Mouse (Mus musculus) midbrain, embryonic 16.5 days (tissue): ENCODE data around the gene Vmn2r7. TPM values are rescaled to one million over a fixed set of nuclear protein-coding genes. Genes with fewer than 3 reads are reported as not detected.
"Not testable (repeated sequence)": the region's sequence is repeated elsewhere in the genome, so short reads cannot be mapped to it uniquely, and the experiment has no call there.

Experiments used
- ATAC-seq: fragments of 200-750 bp; cut with Nextera tagmentation; 2 replicates; pipeline ENCODE4 v1.8.0; 2017; ENCODE audit warnings: moderate TSS enrichment
- H3K27ac ChIP-seq: fragments of 300-500 bp; sonication (generic); 2 replicates; pipeline ENCODE4 v1.5.1; 2014; ENCODE audit warnings: mild to moderate bottlenecking, low read length, mixed read lengths
- H3K27me3 ChIP-seq: fragments of 300-500 bp; sonication (generic); 2 replicates; pipeline ENCODE4 v1.6.1; 2014; ENCODE audit warnings: low read depth, low read length, mixed read lengths; ENCODE audit not compliant: control insufficient read depth, insufficient read depth
- H3K36me3 ChIP-seq: fragments of 300-500 bp; sonication (generic); 2 replicates; pipeline ENCODE4 v1.6.1; 2014; ENCODE audit warnings: mild to moderate bottlenecking, low read length, moderate library complexity, mixed read lengths; ENCODE audit not compliant: control insufficient read depth, insufficient read depth
- H3K4me1 ChIP-seq: fragments of 300-500 bp; sonication (generic); 2 replicates; pipeline ENCODE4 v1.6.1; 2014; ENCODE audit warnings: mild to moderate bottlenecking, low read length, mixed read lengths; ENCODE audit not compliant: control insufficient read depth, insufficient read depth
- H3K4me2 ChIP-seq: fragments of 300-500 bp; sonication (generic); 2 replicates; pipeline ENCODE4 v1.6.1; 2014; ENCODE audit warnings: mild to moderate bottlenecking, low read length, mixed read lengths
- H3K4me3 ChIP-seq: fragments of 300-500 bp; sonication (generic); 2 replicates; pipeline ENCODE4 v1.5.1; 2014; ENCODE audit warnings: low read depth, mild to moderate bottlenecking, low read length, moderate library complexity, mixed read lengths
- H3K9ac ChIP-seq: fragments of 300-500 bp; sonication (generic); 2 replicates; pipeline ENCODE4 v1.6.1; 2014; ENCODE audit warnings: low read depth, low read length, mixed read lengths
- H3K9me3 ChIP-seq: fragments of 300-500 bp; sonication (generic); replicated peaks from 2 replicates; pipeline ENCODE4 v1.6.1; 2014; ENCODE audit warnings: mild to moderate bottlenecking, low read length, mixed read lengths; ENCODE audit not compliant: control insufficient read depth, poor library complexity, severe bottlenecking
- WGBS: fragments of 180-500 bp; shearing (Covaris S2); extraction: QIAGEN DNeasy Blood & Tissue Kit; methylation state at CpG from one replicate; pipeline ENCODE4 v1.1.7; 2014; 5-methylcytosine and 5-hydroxymethylcytosine counted together
- polyA plus RNA-seq: library from polyadenylated mRNA; unstranded; fragments of >200 nt; fragmentation: Nextera tagmentation; extraction: Ambion mirVana; gene quantifications from 2 replicates; pipeline ENCODE4 v1.2.1, GENCODE M21; 2015

Vmn2r7 gene
- not detected in 2 replicates for polyA plus RNA-seq

DNA sequence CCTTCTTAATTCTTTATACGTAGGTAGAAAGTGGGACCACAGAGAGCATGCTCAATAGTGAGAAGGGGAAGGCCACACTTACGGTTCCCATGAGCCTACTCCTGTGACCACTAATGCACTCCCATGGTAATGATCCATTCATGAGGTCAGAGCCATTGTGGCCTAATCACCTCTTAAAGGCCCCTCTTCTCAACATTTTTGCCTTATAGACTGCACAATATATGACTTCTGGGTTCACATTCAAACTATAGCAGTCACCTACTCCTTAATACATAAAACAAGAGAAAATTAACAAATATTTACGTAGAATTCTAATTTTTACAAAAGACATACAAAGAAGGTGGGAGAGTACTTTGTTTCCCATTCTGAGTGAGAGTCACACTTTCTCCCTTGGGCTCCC lies at the start of gene Vmn2r7:
Gene Vmn2r7, minus strand, starts transcription at position 101 of the 400 bp plus-strand sequence.
- ATAC-seq = not testable (repeated sequence)
- WGBS = 85% methylated on average over 2 of the region's 3 CpGs

DNA sequence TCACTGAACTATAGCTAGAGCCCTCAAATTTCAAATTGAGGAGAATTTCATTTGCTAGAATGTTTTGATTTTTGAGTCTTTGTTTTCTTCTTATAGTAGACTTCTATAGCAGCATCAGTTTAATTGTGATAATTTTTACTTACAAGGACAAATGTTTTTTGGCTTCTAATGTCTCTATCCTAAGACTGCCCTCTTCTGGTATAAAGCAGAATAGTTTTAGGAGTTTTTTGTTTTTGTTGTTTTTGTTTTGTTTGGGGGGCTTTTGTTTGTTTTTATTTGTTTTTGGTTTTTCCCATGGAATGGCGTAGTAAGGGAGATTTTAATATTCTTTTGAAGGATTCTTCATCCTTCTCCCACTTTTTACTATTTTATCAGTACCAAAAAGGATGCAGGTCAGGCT lies 45.2 kb upstream of the Vmn2r7 start:
- WGBS = 71% methylated on average over 1 of the region's 1 CpGs
- Histone ChIP-seq H3K9me3 (no peaks in the 10 kb centered on the region), H3K9ac (no peak overlapping the region), H3K4me1 (no peaks in the 10 kb centered on the region), H3K27me3 (no peaks in the 10 kb centered on the region), H3K4me3 (no peak overlapping the region), H3K36me3 (no peaks in the 10 kb centered on the region), H3K4me2 (no peak overlapping the region), H3K27ac (no peak overlapping the region)
- no peak for ATAC-seq

More for the DNA sequence above, at the start of gene Vmn2r7:
- not testable (repeated sequence) for H3K4me2 ChIP-seq, H3K27ac ChIP-seq, H3K9ac ChIP-seq, H3K27me3 ChIP-seq, H3K4me3 ChIP-seq, H3K9me3 ChIP-seq, H3K4me1 ChIP-seq, H3K36me3 ChIP-seq

DNA sequence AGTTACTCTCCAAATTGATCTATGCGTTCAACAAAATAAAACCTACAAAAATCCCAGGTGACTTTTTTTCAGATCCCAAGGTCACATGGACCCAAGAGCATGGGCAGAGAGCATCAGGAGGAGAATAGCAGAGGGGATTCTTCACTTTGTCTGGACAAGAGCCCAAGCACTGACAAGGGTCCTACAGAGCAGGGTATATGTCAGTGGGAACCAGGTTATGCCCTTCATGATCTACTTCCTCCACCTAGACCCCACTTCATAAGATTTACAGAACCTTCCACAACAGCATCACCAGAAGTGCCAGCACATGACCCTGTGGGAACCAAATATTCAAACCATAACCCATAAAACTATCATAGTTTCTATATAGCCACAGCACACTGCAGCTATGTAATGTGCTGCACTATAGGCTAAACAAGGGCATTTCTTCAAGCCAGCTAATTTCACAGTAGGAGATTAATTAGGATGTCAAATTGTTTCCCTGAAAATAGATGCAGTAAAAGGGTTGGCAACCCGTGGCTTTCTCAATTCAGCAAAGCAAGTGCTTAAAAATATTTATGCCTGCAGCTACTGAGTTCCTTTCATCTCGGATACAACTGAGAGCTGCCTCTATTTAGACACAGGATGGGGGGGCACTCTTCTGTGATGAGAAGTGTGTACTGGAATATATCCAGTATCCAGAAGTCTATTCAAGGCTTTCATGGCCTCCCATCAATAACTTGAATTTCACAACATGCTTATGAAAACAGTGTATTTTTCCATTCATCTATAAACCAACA lies 33.8 kb upstream of the Vmn2r7 start:
- H3K9me3 ChIP-seq = no peaks in the 10 kb centered on the region
- H3K27ac ChIP-seq = no peak overlapping the region
- H3K27me3 ChIP-seq = no peaks in the 10 kb centered on the region
- no peak overlapping the region for H3K4me3 ChIP-seq
- WGBS = 44% methylated on average over 3 of the region's 3 CpGs
- no peaks in the 10 kb centered on the region for H3K4me1 ChIP-seq
- H3K4me2 ChIP-seq = no peak overlapping the region
- no peaks in the 10 kb centered on the region for H3K36me3 ChIP-seq
- ATAC-seq = peak; percentile 68
- no peak overlapping the region for H3K9ac ChIP-seq

DNA sequence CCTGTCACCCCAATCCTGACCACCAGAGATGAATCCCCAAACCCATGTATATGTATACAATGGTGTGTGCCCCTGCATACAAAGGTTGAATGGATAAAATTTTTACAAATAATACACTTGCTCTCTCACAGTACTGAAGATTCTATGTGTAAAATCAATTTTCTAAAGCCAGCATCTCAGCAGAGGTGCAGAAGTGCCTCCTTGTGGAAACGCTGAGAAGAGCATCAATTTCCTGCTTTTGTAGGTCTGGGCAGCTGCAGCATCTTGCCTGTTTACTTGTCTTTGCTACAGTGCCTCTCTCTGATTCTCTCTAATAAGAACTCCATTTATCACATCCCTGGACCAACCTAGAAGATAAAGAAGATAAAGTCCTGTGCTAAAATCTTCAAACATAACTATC lies 32.1 kb upstream of the Vmn2r7 start:
- Histone ChIP-seq H3K4me1 (no peaks in the 10 kb centered on the region), H3K27ac (no peak overlapping the region), H3K9ac (no peak overlapping the region), H3K36me3 (no peaks in the 10 kb centered on the region), H3K4me3 (no peak overlapping the region), H3K4me2 (no peak overlapping the region), H3K9me3 (no peaks in the 10 kb centered on the region), H3K27me3 (no peaks in the 10 kb centered on the region)
- no peak for ATAC-seq
- WGBS = 75% methylated on average over 1 of the region's 1 CpGs

- H3K9ac ChIP-seq = no peak overlapping the region
- 100% methylated on average over 2 of the region's 2 CpGs for WGBS
- H3K27ac ChIP-seq = no peak overlapping the region
Measured at GRCm38 (mm10) chr3:64842881-64843280, 1.7 kb downstream of the Vmn2r7 start.

GRCm38 (mm10) chr3:64842299-64842698 lies 2.3 kb downstream of the Vmn2r7 start:
- Histone ChIP-seq H3K4me1 (no peaks in the 10 kb centered on the region), H3K27me3 (no peaks in the 10 kb centered on the region), H3K9me3 (no peaks in the 10 kb centered on the region), H3K27ac (no peak overlapping the region), H3K9ac (no peak overlapping the region), H3K4me3 (no peak overlapping the region), H3K4me2 (no peak overlapping the region), H3K36me3 (no peaks in the 10 kb centered on the region)
- ATAC-seq = no peak
- 10% methylated on average over 4 of the region's 4 CpGs for WGBS

More at GRCm38 (mm10) chr3:64842881-64843280, 1.7 kb downstream of the Vmn2r7 start:
- no peaks in the 10 kb centered on the region for H3K36me3 ChIP-seq
- H3K4me1 ChIP-seq = no peaks in the 10 kb centered on the region
- H3K4me2 ChIP-seq = no peak overlapping the region
- no peaks in the 10 kb centered on the region for H3K27me3 ChIP-seq
- no peak for ATAC-seq
- no peaks in the 10 kb centered on the region for H3K9me3 ChIP-seq
- H3K4me3 ChIP-seq = no peak overlapping the region

DNA sequence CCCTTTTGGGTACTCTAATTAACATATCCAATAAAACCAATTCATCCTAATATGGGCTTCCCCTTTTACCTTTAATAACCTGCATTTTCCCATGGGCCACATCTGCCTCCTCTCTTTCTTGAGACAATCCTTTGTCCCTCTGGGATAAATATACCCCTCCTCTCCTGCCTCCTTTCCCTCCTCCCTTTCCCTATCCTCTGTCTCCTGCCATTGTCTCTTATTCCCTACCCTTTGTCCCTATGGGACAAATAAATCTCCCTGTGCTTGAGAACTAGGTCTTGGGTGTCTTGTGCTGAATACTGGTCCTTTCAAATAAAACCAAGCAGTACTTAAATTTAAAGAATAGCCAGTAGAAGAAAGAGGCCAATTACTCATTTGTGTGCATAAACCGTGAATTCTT lies 13.4 kb downstream of the Vmn2r7 start:
- no peak overlapping the region for H3K27ac ChIP-seq
- no peak overlapping the region for H3K4me3 ChIP-seq
- H3K27me3 ChIP-seq = no peaks in the 10 kb centered on the region
- H3K4me2 ChIP-seq = no peak overlapping the region
- H3K9me3 ChIP-seq = no peaks in the 10 kb centered on the region
- no peak for ATAC-seq
- no peaks in the 10 kb centered on the region for H3K36me3 ChIP-seq
- no peak overlapping the region for H3K9ac ChIP-seq
- no peaks in the 10 kb centered on the region for H3K4me1 ChIP-seq
- 46% methylated on average over 1 of the region's 1 CpGs for WGBS

DNA sequence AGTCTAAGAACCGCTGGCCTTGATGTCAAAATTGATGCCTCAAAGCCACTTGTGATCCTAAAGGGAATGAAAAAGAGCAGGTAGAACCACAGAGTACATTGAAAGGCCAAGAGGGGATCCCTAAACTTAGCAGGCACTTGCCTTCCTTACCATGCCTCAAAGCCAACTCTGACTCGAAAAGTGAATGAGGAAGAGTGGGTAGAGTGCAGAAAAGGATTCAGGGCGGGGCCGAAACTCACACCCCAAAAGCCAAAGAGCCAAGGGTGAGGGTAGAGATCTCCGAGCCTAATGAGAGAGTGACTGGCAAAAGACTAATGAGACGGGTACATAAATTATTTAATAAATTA lies 53.3 kb downstream of the Vmn2r7 start:
- no peaks in the 10 kb centered on the region for H3K9me3 ChIP-seq
- 52% methylated on average over 6 of the region's 6 CpGs for WGBS

DNA sequence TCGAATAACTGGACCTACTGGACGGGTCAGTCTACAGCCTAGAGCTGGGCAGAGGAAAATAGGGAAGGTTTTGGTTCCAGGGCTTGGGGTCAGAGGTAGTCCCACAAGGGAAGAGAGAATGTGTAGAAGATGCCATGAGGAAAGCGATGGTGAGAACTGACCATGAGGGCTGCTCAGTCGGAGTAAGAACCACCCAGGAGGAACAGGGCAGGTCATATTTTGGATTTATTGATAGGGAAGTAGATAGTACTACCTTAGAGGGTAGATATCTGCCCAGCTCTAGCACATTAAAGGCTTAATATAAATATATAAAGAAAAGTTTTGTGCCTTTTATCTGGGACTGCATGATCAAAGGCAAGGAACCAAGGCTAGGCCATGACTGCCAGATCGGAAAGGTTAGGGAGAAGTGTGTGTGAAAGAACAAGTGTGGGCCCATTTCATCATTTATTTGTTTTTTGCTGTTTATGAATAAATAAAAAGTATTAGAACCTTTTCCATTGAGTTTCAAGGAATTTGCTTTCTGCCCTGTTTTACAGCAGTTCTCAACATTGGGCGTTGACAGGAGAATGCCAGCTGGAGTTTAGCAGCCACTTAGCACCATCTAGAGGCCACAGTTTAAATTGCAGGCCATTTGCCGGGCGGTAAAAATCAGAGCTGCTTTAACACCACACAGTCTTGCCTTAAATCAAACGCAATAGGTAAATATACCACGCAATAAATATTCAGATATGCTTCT lies 53.9 kb downstream of the Vmn2r7 start:
- Histone ChIP-seq H3K36me3 (no peaks in the 10 kb centered on the region), H3K9me3 (no peaks in the 10 kb centered on the region), H3K9ac (no peak overlapping the region), H3K27me3 (no peaks in the 10 kb centered on the region), H3K4me1 (no peaks in the 10 kb centered on the region), H3K4me2 (no peak overlapping the region), H3K4me3 (no peak overlapping the region), H3K27ac (no peak overlapping the region)
- peak; percentile 93 for ATAC-seq
- WGBS = 52% methylated on average over 10 of the region's 10 CpGs

More for the DNA sequence above, 53.3 kb downstream of the Vmn2r7 start:
- Histone ChIP-seq H3K36me3 (no peaks in the 10 kb centered on the region), H3K27ac (no peak overlapping the region), H3K4me1 (no peaks in the 10 kb centered on the region), H3K9ac (no peak overlapping the region), H3K27me3 (no peaks in the 10 kb centered on the region), H3K4me3 (no peak overlapping the region), H3K4me2 (no peak overlapping the region)
- ATAC-seq = peak; percentile 64
